Mouse (Mus musculus): ENCODE results near the gene Slc16a11. TPM values are rescaled to one million over a fixed set of nuclear protein-coding genes. Genes with fewer than 3 reads are reported as not detected.
"Not testable (repeated sequence)": the region's sequence is repeated elsewhere in the genome, so short reads cannot be mapped to it uniquely, and the experiment has no call there.

Gene Slc16a11
- 2.5 and 3.1 TPM in 2 replicates for polyA plus RNA-seq (2015; fragmentation: Nextera tagmentation; extraction: Ambion mirVana)

GRCm38 (mm10) chr11:70212423-70212822 lies at the start of gene Slc16a11:
Slc16a11 (plus strand) TSS chr11:70212752.
- peak within 1 kb of the TSS; percentile 58 for H3K4me2 ChIP-seq (replicated peaks; ENCODE audit: low read depth)
- no peaks in the 10 kb centered on the region for H3K36me3 ChIP-seq (ENCODE audit: control insufficient read depth, insufficient read depth, low read length)
- H3K9me3 ChIP-seq (ENCODE audit: control insufficient read depth, low read length): no peaks in the 10 kb centered on the region
- H3K4me3 ChIP-seq (ENCODE audit: low read depth, low read length): peak within 1 kb of the TSS; percentile 29
- H3K4me1 ChIP-seq (replicated peaks; ENCODE audit: control insufficient read depth, insufficient read depth): peaks cover 3% of the 10 kb centered on the region; the same call in 1 of the 2 replicates
- H3K27me3 ChIP-seq (ENCODE audit: control insufficient read depth, insufficient read depth, low read length): peaks cover 3% of the 10 kb centered on the region; the same call in 1 of the 2 replicates
- 0 out of 2 replicates have a peak within 1 kb of the TSS, but pooled peaks have one; percentile 35 for H3K27ac ChIP-seq (replicated peaks)
- H3K9ac ChIP-seq (ENCODE audit: low read length): no peak within 1 kb of the TSS
- WGBS: 48% methylated on average over 6 of the region's 6 CpGs
- TF ChIP-seq CTCF (IDR thresholded peaks at IDR 0.05; ENCODE audit: low read depth) (no peak), EP300 (optimal IDR thresholded peaks at IDR 0.05) (no peak)
- ATAC-seq (ENCODE audit: low FRiP score, low TSS enrichment) (no peak), DNase-seq (ENCODE audit: low spot score) (no peak)

GRCm38 (mm10) chr11:70165972-70166921 lies 46.3 kb upstream of the Slc16a11 start:
- Histone ChIP-seq H3K4me1 (replicated peaks; ENCODE audit: control insufficient read depth, insufficient read depth) (no peaks in the 10 kb centered on the region), H3K9me3 (ENCODE audit: control insufficient read depth, low read length) (no peaks in the 10 kb centered on the region), H3K27ac (replicated peaks) (no peak overlapping the region), H3K9ac (ENCODE audit: low read length) (no peak overlapping the region), H3K27me3 (ENCODE audit: control insufficient read depth, insufficient read depth, low read length) (no peaks in the 10 kb centered on the region), H3K4me2 (replicated peaks; ENCODE audit: low read depth) (no peak overlapping the region), H3K4me3 (ENCODE audit: low read depth, low read length) (no peak overlapping the region), H3K36me3 (ENCODE audit: control insufficient read depth, insufficient read depth, low read length) (no peaks in the 10 kb centered on the region)
- 74% methylated on average over 16 of the region's 16 CpGs for WGBS
- TF ChIP-seq CTCF (IDR thresholded peaks at IDR 0.05; ENCODE audit: low read depth): no peak
- no peak for TF ChIP-seq EP300 (optimal IDR thresholded peaks at IDR 0.05)
- DNase-seq (ENCODE audit: low spot score) (no peak), ATAC-seq (ENCODE audit: low FRiP score, low TSS enrichment) (no peak)

GRCm38 (mm10) chr11:70168136-70168535 lies 44.4 kb upstream of the Slc16a11 start:
- no peaks in the 10 kb centered on the region for H3K36me3 ChIP-seq (ENCODE audit: control insufficient read depth, insufficient read depth, low read length)
- H3K4me3 ChIP-seq (ENCODE audit: low read depth, low read length): no peak overlapping the region
- no peak overlapping the region for H3K9ac ChIP-seq (ENCODE audit: low read length)
- no peak overlapping the region for H3K27ac ChIP-seq (replicated peaks)
- no peaks in the 10 kb centered on the region for H3K27me3 ChIP-seq (ENCODE audit: control insufficient read depth, insufficient read depth, low read length)
- WGBS: 55% methylated on average over 7 of the region's 7 CpGs
- TF ChIP-seq CTCF (IDR thresholded peaks at IDR 0.05; ENCODE audit: low read depth) (no peak), EP300 (optimal IDR thresholded peaks at IDR 0.05) (no peak)
- H3K9me3 ChIP-seq (ENCODE audit: control insufficient read depth, low read length): no peaks in the 10 kb centered on the region
- H3K4me1 ChIP-seq (replicated peaks; ENCODE audit: control insufficient read depth, insufficient read depth): no peaks in the 10 kb centered on the region
- no peak for ATAC-seq (ENCODE audit: low FRiP score, low TSS enrichment)
- no peak for DNase-seq (ENCODE audit: low spot score)
- no peak overlapping the region for H3K4me2 ChIP-seq (replicated peaks; ENCODE audit: low read depth)

GRCm38 (mm10) chr11:70169471-70169870 lies 43.1 kb upstream of the Slc16a11 start:
- WGBS: 82% methylated on average over 6 of the region's 7 CpGs
- not testable (repeated sequence) for DNase-seq (ENCODE audit: low spot score)

GRCm38 (mm10) chr11:70170291-70170690 lies 42.3 kb upstream of the Slc16a11 start:
- H3K9me3 ChIP-seq (ENCODE audit: control insufficient read depth, low read length): no peaks in the 10 kb centered on the region
- no peaks in the 10 kb centered on the region for H3K4me1 ChIP-seq (replicated peaks; ENCODE audit: control insufficient read depth, insufficient read depth)
- no peak overlapping the region for H3K4me3 ChIP-seq (ENCODE audit: low read depth, low read length)
- no peak overlapping the region for H3K4me2 ChIP-seq (replicated peaks; ENCODE audit: low read depth)
- ATAC-seq (ENCODE audit: low FRiP score, low TSS enrichment) (no peak), DNase-seq (ENCODE audit: low spot score) (no peak)
- H3K27ac ChIP-seq (replicated peaks): no peak overlapping the region
- H3K27me3 ChIP-seq (ENCODE audit: control insufficient read depth, insufficient read depth, low read length): no peaks in the 10 kb centered on the region
- WGBS: 76% methylated on average over 7 of the region's 7 CpGs
- H3K36me3 ChIP-seq (ENCODE audit: control insufficient read depth, insufficient read depth, low read length): no peaks in the 10 kb centered on the region
- H3K9ac ChIP-seq (ENCODE audit: low read length): no peak overlapping the region
- TF ChIP-seq EP300 (optimal IDR thresholded peaks at IDR 0.05) (no peak), CTCF (IDR thresholded peaks at IDR 0.05; ENCODE audit: low read depth) (no peak)

More at GRCm38 (mm10) chr11:70169471-70169870, 43.1 kb upstream of the Slc16a11 start:
- ATAC-seq (ENCODE audit: low FRiP score, low TSS enrichment); H3K4me3 ChIP-seq (ENCODE audit: low read depth, low read length); H3K36me3 ChIP-seq (ENCODE audit: control insufficient read depth, insufficient read depth, low read length); H3K27ac ChIP-seq (replicated peaks); H3K4me1 ChIP-seq (replicated peaks; ENCODE audit: control insufficient read depth, insufficient read depth); H3K4me2 ChIP-seq (replicated peaks; ENCODE audit: low read depth); H3K9me3 ChIP-seq (ENCODE audit: control insufficient read depth, low read length); H3K27me3 ChIP-seq (ENCODE audit: control insufficient read depth, insufficient read depth, low read length); H3K9ac ChIP-seq (ENCODE audit: low read length): not testable (repeated sequence)

GRCm38 (mm10) chr11:70171181-70171580 lies 41.4 kb upstream of the Slc16a11 start:
- Histone ChIP-seq H3K9ac (ENCODE audit: low read length) (no peak overlapping the region), H3K27me3 (ENCODE audit: control insufficient read depth, insufficient read depth, low read length) (no peaks in the 10 kb centered on the region), H3K4me3 (ENCODE audit: low read depth, low read length) (no peak overlapping the region), H3K4me1 (replicated peaks; ENCODE audit: control insufficient read depth, insufficient read depth) (no peaks in the 10 kb centered on the region), H3K36me3 (ENCODE audit: control insufficient read depth, insufficient read depth, low read length) (no peaks in the 10 kb centered on the region), H3K4me2 (replicated peaks; ENCODE audit: low read depth) (no peak overlapping the region), H3K27ac (replicated peaks) (no peak overlapping the region), H3K9me3 (ENCODE audit: control insufficient read depth, low read length) (no peaks in the 10 kb centered on the region)
- ATAC-seq (ENCODE audit: low FRiP score, low TSS enrichment) (no peak), DNase-seq (ENCODE audit: low spot score) (no peak)
- 71% methylated on average over 7 of the region's 7 CpGs for WGBS
- TF ChIP-seq CTCF (IDR thresholded peaks at IDR 0.05; ENCODE audit: low read depth): no peak
- no peak for TF ChIP-seq EP300 (optimal IDR thresholded peaks at IDR 0.05)

Measured in stomach, postnatal 0 days (tissue).